Mouse (Mus musculus): ENCODE results near the gene Usp28.

Gene Usp28

DNA sequence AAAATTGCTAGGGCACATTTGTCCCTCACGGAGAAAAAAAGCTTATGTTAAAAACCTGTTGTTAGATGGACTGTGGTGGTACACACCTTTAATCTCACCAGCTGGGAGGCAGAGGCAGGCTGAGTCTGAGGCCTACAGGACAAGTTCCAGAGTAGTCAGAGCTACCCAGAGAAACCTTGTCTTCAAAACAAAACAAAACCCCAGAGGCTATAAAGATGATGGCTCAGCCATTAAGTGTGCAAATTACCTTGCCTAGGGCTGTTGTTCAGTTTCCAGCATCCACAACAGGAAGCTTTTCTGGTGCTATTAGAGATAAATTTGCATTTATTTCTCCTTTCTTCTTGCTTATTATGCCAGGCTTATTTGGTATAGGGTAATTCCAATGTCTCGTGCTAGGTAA is 39.4 kb downstream of the Usp28 start:
- no peak for DNase-seq

DNA sequence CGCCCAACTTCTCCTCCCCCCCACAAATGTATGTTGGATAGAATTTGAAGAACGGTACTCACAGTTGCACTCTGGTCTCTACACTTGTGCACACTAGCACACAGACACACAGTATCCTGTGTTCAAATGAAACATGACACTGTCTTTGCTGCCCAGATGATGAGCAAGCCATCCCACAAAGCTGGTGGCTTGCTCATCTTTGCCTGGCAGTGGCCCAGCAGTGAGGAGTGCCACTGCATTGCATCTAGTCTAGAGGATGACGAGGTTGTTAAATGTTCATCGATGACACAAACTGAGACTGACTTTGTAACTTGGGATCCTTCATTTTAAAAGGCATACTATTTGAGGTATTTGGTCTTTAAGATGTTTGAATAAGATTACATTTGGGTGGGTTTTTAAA is 49.6 kb downstream of the Usp28 start:
- DNase-seq = no peak

DNA sequence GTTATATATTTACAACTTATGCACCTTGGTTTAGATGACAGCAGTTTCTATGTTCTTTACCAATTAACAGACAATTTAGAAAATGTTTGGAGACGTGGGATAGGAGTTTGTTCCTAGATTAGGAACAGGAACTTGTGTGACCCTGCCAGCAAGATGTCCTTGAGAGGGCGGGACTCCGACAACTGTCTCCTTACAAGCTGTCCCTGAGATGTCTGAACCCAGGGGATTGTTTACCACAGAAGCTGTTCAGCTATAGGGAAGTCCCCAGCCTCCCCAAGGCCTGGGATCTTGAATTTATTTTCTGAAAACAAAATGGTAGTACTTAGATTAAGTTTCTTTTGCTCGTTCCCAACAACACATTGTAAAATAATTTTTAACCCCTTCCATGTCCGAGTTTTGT is 65.7 kb downstream of the Usp28 start:
- DNase-seq = no peak

DNA sequence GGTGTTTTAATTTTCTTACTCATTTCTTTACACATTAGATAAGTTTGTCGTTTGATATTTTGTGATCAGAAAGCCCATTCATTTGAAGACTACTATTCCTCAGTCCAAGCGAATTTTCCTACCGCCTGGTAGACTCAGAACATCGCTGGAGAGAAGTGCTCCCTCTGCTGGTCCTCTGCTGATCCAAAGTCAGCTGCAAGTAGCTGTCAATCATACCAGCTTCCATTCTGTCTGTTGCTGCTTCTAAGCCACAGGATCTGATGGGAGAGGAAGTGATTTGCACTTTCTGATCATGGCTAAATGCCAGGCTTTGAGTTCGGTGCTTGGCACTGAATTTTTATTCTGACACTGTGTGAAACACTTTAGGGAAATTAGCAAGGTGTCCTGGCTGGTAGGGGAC is 66.2 kb downstream of the Usp28 start:
- DNase-seq = peak; percentile 58

DNA sequence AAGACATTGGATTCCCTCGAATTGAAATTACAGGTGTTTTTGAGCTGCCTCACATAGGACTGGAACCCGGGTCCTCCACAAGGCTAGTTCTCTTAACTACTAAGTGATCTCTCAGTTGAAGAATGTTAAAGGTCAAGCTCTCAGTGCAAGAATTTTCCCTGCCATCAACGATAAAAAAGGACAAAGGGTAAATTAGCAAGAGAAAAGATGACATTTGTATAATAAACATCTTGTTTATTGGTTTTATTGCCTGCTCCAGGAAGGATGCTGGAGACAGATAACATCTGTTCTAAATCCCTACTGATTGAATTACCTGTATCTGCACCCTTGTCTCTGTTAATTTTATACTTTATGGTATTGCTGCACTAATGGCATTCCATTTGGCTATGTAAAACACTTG is 68.9 kb downstream of the Usp28 start:
- no peak for DNase-seq

DNA sequence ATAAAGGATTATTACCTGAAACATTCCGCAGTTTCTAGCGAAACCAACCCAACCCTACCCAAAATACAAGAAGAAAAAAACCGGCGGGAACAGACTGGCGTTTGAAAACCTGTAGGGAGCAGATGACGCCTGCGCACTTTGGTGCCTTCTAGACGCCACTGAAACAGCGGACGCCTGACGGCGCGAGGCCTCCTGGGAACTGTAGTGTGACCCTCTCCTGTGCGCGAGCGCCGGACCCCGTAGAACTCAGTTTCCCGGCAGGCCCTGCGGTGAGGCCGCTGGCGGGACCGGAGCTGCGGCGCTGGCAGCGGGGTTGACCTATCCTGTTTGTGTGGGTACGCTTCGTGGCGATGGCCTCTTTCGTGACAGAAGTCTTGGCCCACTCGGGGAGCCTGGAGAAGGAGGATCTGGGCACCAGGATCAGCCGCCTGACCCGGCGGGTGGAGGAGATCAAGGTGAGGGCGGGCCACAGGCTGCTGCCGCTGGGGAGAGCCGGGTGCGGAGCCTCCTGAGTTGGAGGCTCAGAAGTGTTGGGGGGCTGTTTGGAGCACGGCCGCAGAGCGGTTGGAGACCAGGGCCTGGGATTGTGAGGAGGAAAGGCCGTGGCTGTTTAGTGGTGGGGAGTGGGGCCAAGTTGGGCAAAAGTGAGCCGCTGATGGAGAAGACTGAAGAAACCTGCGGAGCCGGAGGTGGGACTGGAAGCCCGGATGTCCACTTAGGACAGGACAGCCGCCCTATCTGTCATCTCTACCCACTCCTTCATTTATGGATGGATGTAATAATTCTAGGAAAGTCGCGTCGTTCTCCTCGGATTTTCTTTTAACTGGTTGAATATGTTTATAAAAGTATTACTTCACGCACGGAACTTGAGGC is 70.4 kb downstream of the Usp28 start, which contains the start of gene Zw10:
TSS of gene Zw10 (plus strand) at position 281 of the 873 bp plus-strand sequence.
- DNase-seq = peak; percentile 95

DNA sequence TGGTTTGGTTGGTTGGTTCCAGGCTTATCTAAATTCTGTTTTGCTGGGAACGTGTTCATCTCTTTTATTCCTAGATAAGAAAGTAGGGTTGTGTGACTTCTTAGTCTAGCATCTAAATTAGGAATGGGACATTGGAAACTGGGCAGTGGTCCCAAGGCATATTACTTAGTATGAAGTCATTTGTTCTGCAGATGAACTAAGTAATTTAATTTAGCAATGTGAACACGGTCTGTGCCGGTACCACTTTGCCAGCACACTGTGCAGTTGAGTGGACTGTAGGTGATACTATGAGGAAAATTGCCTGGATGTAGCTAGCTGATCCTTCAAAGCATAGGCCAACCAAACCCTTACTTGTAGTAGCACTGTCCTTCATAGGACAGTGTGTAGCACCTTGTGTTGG is 91.7 kb downstream of the Usp28 start:
- no peak for DNase-seq

DNA sequence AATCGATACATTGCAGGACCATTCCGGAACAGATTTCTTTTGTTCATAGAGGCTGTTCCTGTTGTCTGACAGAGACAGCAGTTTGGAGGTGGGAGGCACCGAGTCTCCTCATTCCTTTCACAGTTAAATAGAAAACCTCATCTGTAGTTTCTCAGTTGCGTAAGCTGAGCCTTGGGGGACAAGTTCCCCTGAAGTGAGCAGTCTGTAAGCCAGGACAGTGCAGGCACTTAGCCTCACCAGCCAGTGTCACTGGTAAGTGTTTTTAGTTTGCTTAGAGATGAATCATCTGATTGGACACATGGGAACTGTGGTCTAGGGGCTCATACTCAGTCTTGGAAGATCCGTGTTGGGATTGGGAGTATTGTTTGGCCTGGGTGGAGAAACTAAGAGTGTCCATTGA is 95.9 kb downstream of the Usp28 start, which contains the start of gene Tmprss5:
TSS of gene Tmprss5 (plus strand) at position 154 of the 400 bp plus-strand sequence.
- no peak for DNase-seq

DNA sequence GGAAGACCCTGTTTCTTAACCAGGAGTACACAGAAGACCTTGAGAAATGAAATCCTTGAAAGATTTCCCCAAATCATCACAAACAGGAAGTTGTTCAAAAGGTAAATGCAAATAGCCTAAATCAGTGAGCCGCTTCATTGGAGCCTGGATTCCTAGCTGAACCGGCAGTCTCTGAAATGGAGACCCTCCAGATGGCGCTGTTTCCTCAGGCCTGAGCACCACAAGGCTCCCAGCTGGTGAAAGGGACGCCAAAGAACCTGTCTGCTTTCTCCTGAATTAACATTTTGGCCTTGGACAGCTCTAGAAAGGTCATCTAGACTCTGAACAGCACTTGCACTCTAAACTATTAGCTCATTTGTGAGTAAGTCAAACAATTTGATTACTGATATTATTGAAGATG is 96.4 kb downstream of the Usp28 start:
- DNase-seq = peak; percentile 53

DNA sequence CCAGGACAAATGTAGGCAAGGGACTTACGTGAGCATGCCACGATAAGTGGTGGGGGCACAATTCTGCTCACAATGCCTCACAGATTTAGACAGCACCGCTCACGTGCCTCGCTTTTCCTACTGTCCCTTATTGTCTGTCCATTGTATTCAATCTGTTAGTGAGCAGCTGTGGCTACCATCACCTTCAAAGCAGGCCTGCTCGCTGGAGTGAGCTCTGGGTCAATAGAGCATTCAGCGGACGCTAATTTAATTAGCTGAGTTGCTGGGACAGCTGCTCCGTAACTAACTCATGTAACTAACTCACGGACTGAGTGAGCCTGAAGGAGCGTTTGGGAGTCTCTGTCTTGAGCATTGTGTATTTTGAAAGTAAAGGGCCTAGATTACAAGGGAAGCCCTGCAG is 102.1 kb downstream of the Usp28 start:
- DNase-seq = no peak

Measured in liver (tissue).